Comparison of ENCODE assay signal across 7 mouse cellular contexts in genomic region chr13:93192646-93193026, GRCm38 (mm10). TPM values are rescaled to one million over a fixed set of nuclear protein-coding genes. Genes with fewer than 3 reads are reported as not detected.
DNase-seq lines count a peak whose midpoint lies in the region; ATAC-seq and TF ChIP-seq lines count a peak whose summit lies in the region.

No protein-coding gene starts in this region.

- WGBS in lung, postnatal 0 days, result 54% methylated on average over 5 of the region's 5 CpGs
- 62% methylated on average over 5 of the region's 5 CpGs for WGBS in forebrain, embryonic 13.5 days
- 67% methylated on average over 5 of the region's 5 CpGs for WGBS in limb, embryonic 14.5 days
- WGBS in stomach, embryonic 14.5 days, result 57% methylated on average over 5 of the region's 5 CpGs

- no peaks in the 10 kb centered on the region for H3K36me3 ChIP-seq in lung, postnatal 0 days (ENCODE audit: insufficient read depth, low read length)
- no peaks in the 10 kb centered on the region for H3K36me3 ChIP-seq in forebrain, embryonic 13.5 days (ENCODE audit: poor library complexity, severe bottlenecking)
- no peaks in the 10 kb centered on the region for H3K36me3 ChIP-seq in limb, embryonic 14.5 days (ENCODE audit: control insufficient read depth, insufficient read depth, low read length)
- no peaks in the 10 kb centered on the region for H3K36me3 ChIP-seq in stomach, embryonic 14.5 days (ENCODE audit: control insufficient read depth, insufficient read depth, low read length)

- TF ChIP-seq POLR2A in limb, embryonic 14.5 days (IDR thresholded peaks at IDR 0.05; ENCODE audit: borderline replicate concordance, extremely low read depth, insufficient read depth, insufficient read length), result no peak

- DNase-seq in lung, postnatal 0 days (ENCODE audit: low spot score), result no peak
- no peak for DNase-seq in lung, postnatal 4 days
- no peak for DNase-seq in limb, embryonic 14.5 days (ENCODE audit: low spot score)
- DNase-seq in thymus, postnatal 10 days (ENCODE audit: low spot score in 2 of 2), result no peak
- DNase-seq in left cerebral cortex, postnatal 4 days, result no peak

- H3K27ac ChIP-seq in lung, postnatal 0 days (ENCODE audit: low read length), result peak overlapping the region; percentile 97
- H3K27ac ChIP-seq in forebrain, embryonic 13.5 days, result peak overlapping the region; percentile 88
- peak overlapping the region; percentile 63 for H3K27ac ChIP-seq in limb, embryonic 14.5 days (replicated peaks; ENCODE audit: low read depth, low read length)
- H3K27ac ChIP-seq in stomach, embryonic 14.5 days (ENCODE audit: low read length), result peak overlapping the region; percentile 53; the same call in 1 of the 2 replicates

- no peaks in the 10 kb centered on the region; the same call in 1 of the 2 replicates for H3K4me1 ChIP-seq in lung, postnatal 0 days (ENCODE audit: insufficient read depth, low read depth, low read length)
- H3K4me1 ChIP-seq in forebrain, embryonic 13.5 days, result peaks cover 18% of the 10 kb centered on the region
- peaks cover 9% of the 10 kb centered on the region; the same call in 1 of the 2 replicates for H3K4me1 ChIP-seq in limb, embryonic 14.5 days (ENCODE audit: control insufficient read depth, insufficient read depth, low read length)
- H3K4me1 ChIP-seq in stomach, embryonic 14.5 days (ENCODE audit: control insufficient read depth, insufficient read depth, low read length), result peaks cover 12% of the 10 kb centered on the region

- ATAC-seq in lung, postnatal 0 days, result peak; percentile 3
- no peak; the same call in 1 of the 2 replicates for ATAC-seq in forebrain, embryonic 13.5 days
- 0 out of 2 replicates have a peak, but pooled peaks have one; percentile 0 for ATAC-seq in limb, embryonic 14.5 days (ENCODE audit: low FRiP score, low read depth)
- peak; percentile 12; the same call in 1 of the 2 replicates for ATAC-seq in stomach, embryonic 14.5 days (ENCODE audit: insufficient number of reproducible peaks, insufficient read depth, low FRiP score, low read depth)

- no peaks in the 10 kb centered on the region for H3K27me3 ChIP-seq in lung, postnatal 0 days (replicated peaks; ENCODE audit: insufficient read depth, low read length)
- no peaks in the 10 kb centered on the region for H3K27me3 ChIP-seq in forebrain, embryonic 13.5 days
- no peaks in the 10 kb centered on the region for H3K27me3 ChIP-seq in limb, embryonic 14.5 days (ENCODE audit: control insufficient read depth, insufficient read depth, low read length)
- H3K27me3 ChIP-seq in stomach, embryonic 14.5 days (ENCODE audit: control insufficient read depth, insufficient read depth, low read length), result no peaks in the 10 kb centered on the region

- intact Hi-C loops in left cerebral cortex, postnatal 4 days (cut with DNase I), result loop anchor here (10.0 kb wide), 1 partner anchor 112 kb away; no protein-coding TSS in a partner anchor

- TF ChIP-seq EP300 in lung, postnatal 0 days (IDR thresholded peaks at IDR 0.05), result no peak

- no peak for TF ChIP-seq CTCF in lung, postnatal 0 days (IDR thresholded peaks at IDR 0.05)

- peak overlapping the region; percentile 75 for H3K4me3 ChIP-seq in lung, postnatal 0 days (ENCODE audit: low read depth, low read length)
- peak overlapping the region; percentile 99 for H3K4me3 ChIP-seq in forebrain, embryonic 13.5 days
- peak overlapping the region; percentile 80 for H3K4me3 ChIP-seq in limb, embryonic 14.5 days (replicated peaks; ENCODE audit: low read length)
- H3K4me3 ChIP-seq in stomach, embryonic 14.5 days (ENCODE audit: low read depth, low read length), result peak overlapping the region; percentile 82

- no peaks in the 10 kb centered on the region for H3K9me3 ChIP-seq in lung, postnatal 0 days (ENCODE audit: low read length)
- H3K9me3 ChIP-seq in forebrain, embryonic 13.5 days (replicated peaks), result no peaks in the 10 kb centered on the region
- H3K9me3 ChIP-seq in limb, embryonic 14.5 days (ENCODE audit: control insufficient read depth, low read length), result no peaks in the 10 kb centered on the region
- H3K9me3 ChIP-seq in stomach, embryonic 14.5 days (ENCODE audit: control insufficient read depth, low read depth, low read length), result no peaks in the 10 kb centered on the region

- H3K9ac ChIP-seq in lung, postnatal 0 days (replicated peaks; ENCODE audit: low read depth), result no peak overlapping the region; the same call in 1 of the 2 replicates
- peak overlapping the region; percentile 96 for H3K9ac ChIP-seq in forebrain, embryonic 13.5 days
- peak overlapping the region; percentile 96 for H3K9ac ChIP-seq in limb, embryonic 14.5 days (ENCODE audit: low read depth, low read length, severe bottlenecking)
- no peak overlapping the region for H3K9ac ChIP-seq in stomach, embryonic 14.5 days (replicated peaks; ENCODE audit: low read depth, low read length)

- H3K4me2 ChIP-seq in lung, postnatal 0 days (replicated peaks; ENCODE audit: low read depth, low read length), result peak overlapping the region; percentile 65
- H3K4me2 ChIP-seq in forebrain, embryonic 13.5 days, result peak overlapping the region; percentile 69
- H3K4me2 ChIP-seq in limb, embryonic 14.5 days (replicated peaks; ENCODE audit: low read depth, low read length, severe bottlenecking), result peak overlapping the region; percentile 57
- H3K4me2 ChIP-seq in stomach, embryonic 14.5 days (replicated peaks; ENCODE audit: low read depth, low read length), result peak overlapping the region; percentile 53

RNA-seq across cellular contexts. Expression of gene Tent2, which starts 0.5 kb away (rescaled TPM):
- 34.4 and 35.2 TPM in 2 replicates for polyA plus RNA-seq in lung, postnatal 0 days (2015; fragmentation: Nextera tagmentation; extraction: Ambion mirVana)
- polyA plus RNA-seq in forebrain, embryonic 13.5 days (2015; fragmentation: Nextera tagmentation; extraction: Ambion mirVana), result 44.5 and 46.6 TPM in 2 replicates
- 72.1 and 74.6 TPM in 2 replicates for polyA plus RNA-seq in limb, embryonic 14.5 days (2012; rRNA removed)
- 76.1 and 80.1 TPM in 2 replicates for polyA plus RNA-seq in limb, embryonic 14.5 days (2014; fragmentation: Nextera tagmentation; extraction: Ambion mirVana)
- polyA plus RNA-seq in stomach, embryonic 14.5 days (2014; fragmentation: Nextera tagmentation; extraction: Ambion mirVana), result 74.4 and 78.4 TPM in 2 replicates
- 10 to 100 TPM; 36.5 to 41.0 TPM for total RNA-seq in left cerebral cortex, postnatal 4 days (2021)

RNA-seq across cellular contexts. Expression of gene Cmya5, which starts 48.1 kb away (rescaled TPM):
- 0.30 and 0.32 TPM in 2 replicates for polyA plus RNA-seq in lung, postnatal 0 days (2015; fragmentation: Nextera tagmentation; extraction: Ambion mirVana)
- polyA plus RNA-seq in forebrain, embryonic 13.5 days (2015; fragmentation: Nextera tagmentation; extraction: Ambion mirVana), result 0.04 and 0.06 TPM in 2 replicates
- polyA plus RNA-seq in limb, embryonic 14.5 days (2012; rRNA removed), result 0.63 and 0.73 TPM in 2 replicates
- 0.66 and 0.78 TPM in 2 replicates for polyA plus RNA-seq in limb, embryonic 14.5 days (2014; fragmentation: Nextera tagmentation; extraction: Ambion mirVana)
- polyA plus RNA-seq in stomach, embryonic 14.5 days (2014; fragmentation: Nextera tagmentation; extraction: Ambion mirVana), result 0.32 and 0.41 TPM in 2 replicates
- total RNA-seq in left cerebral cortex, postnatal 4 days (2021), result under 1 TPM; 0.81 to 0.88 TPM

Comparison
In these comparisons a context has a peak if more than half of its experiments do, and no peak if none do; other contexts are left out.
1. H3K9ac ChIP-seq: peak in forebrain, embryonic 13.5 days (single experiment) and limb, embryonic 14.5 days (single experiment); none in lung, postnatal 0 days (single experiment) and stomach, embryonic 14.5 days (single experiment).
2. Peak in every context shown above with its lines, with median percentiles within 50 percentile points of each other: H3K27ac ChIP-seq, H3K4me2 ChIP-seq and H3K4me3 ChIP-seq.